Mouse (Mus musculus): Measurements from ENCODE around the gene Ptpru. TPM values are rescaled to one million over a fixed set of nuclear protein-coding genes. Genes with fewer than 3 reads are reported as not detected.

The Ptpru gene
- polyA plus RNA-seq, 1 experiment from 2014 or later, result 11.4 TPM

DNA sequence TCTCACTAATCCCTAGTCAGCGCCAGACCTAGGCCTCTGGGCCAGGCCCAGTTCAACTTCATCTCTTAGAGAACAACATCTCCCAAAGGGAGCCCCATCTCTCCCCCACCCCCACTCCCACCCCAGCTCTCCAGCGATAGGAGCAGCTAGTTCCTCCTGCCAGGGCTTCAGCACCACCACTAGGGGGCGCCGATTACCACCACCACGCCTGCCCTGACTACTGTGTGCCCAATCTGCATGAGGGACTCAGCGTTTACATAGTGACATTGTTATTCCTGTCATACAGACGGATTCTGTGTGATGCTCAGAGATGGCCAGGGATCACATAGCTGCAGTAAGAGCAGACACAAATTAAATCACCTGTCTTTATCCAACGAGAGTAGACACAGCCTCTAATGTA, 12.3 kb downstream of the Ptpru start:
- Histone ChIP-seq H3K4me3 (ENCODE audit: low read depth, low read length) (no peak overlapping the region), H3K9ac (ENCODE audit: low read length) (no peak overlapping the region), H3K9me3 (ENCODE audit: control insufficient read depth, low read length) (no peaks in the 10 kb centered on the region), H3K4me2 (no peak overlapping the region), H3K27ac (ENCODE audit: low read depth, low read length) (no peak overlapping the region), H3K36me3 (ENCODE audit: control insufficient read depth, insufficient read depth, low read length) (no peaks in the 10 kb centered on the region), H3K4me1 (ENCODE audit: control insufficient read depth, insufficient read depth, low read length) (peaks cover 28% of the 10 kb centered on the region), H3K27me3 (ENCODE audit: control insufficient read depth, insufficient read depth, low read length) (no peaks in the 10 kb centered on the region; the same call in 1 of the 2 replicates)
- DNase-seq (ENCODE audit: low spot score, missing footprints) (no peak), ATAC-seq (ENCODE audit: low FRiP score) (no peak)
- WGBS, result 46% methylated on average over 8 of the region's 8 CpGs

DNA sequence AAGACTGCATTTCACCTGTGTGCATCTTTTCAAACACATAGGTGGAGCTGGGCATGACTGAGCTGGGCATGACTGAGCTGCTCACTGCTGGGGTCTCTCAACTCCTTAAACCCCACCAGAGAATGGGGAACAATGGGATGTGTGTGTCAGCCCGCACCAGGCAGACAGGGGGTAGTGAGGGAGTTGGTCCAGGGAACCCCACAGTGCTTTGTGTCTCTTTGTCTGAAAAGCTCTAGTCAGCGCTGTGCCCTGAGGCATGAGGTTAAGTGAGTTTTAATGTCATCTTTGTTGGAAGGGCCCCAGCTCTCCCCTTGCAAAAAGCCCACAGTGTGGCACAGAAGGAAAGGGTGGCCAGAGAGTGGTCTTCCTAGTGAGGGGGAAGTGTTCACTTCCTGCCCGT, 13.1 kb downstream of the Ptpru start:
- H3K27me3 ChIP-seq (ENCODE audit: control insufficient read depth, insufficient read depth, low read length), result no peaks in the 10 kb centered on the region
- no peak overlapping the region for H3K4me3 ChIP-seq (ENCODE audit: low read depth, low read length)
- no peak overlapping the region for H3K27ac ChIP-seq (ENCODE audit: low read depth, low read length)
- no peaks in the 10 kb centered on the region for H3K36me3 ChIP-seq (ENCODE audit: control insufficient read depth, insufficient read depth, low read length)
- ATAC-seq (ENCODE audit: low FRiP score), result no peak
- DNase-seq (ENCODE audit: low spot score, missing footprints), result no peak
- no peaks in the 10 kb centered on the region for H3K9me3 ChIP-seq (ENCODE audit: control insufficient read depth, low read length)
- no peak overlapping the region for H3K4me2 ChIP-seq
- no peak overlapping the region for H3K9ac ChIP-seq (ENCODE audit: low read length)
- H3K4me1 ChIP-seq (ENCODE audit: control insufficient read depth, insufficient read depth, low read length), result peaks cover 33% of the 10 kb centered on the region
- 25% methylated on average over 3 of the region's 3 CpGs for WGBS

DNA sequence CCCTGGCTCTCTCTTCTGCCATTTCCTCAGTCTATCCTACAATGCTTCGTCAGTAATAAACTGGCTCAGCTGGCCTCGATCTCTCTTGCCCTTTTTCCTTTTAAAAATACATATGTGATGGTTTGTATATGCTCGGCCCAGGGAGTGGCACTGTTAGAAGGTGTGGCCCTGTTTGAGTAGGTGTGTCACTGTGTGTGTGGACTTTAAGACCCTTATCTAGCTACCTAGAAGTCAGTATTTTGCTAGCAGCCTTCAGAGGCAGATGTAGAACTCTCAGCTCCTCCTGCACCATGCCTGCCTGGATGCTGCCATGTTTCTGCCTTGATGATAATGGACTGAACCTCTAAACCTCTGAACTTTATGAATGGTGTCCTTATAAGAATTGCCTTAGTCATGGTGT, 15.5 kb downstream of the Ptpru start:
- no peak overlapping the region for H3K27ac ChIP-seq (ENCODE audit: low read depth, low read length)
- H3K4me3 ChIP-seq (ENCODE audit: low read depth, low read length), result no peak overlapping the region
- no peaks in the 10 kb centered on the region for H3K9me3 ChIP-seq (ENCODE audit: control insufficient read depth, low read length)
- no peaks in the 10 kb centered on the region for H3K36me3 ChIP-seq (ENCODE audit: control insufficient read depth, insufficient read depth, low read length)
- peaks cover 31% of the 10 kb centered on the region for H3K4me1 ChIP-seq (ENCODE audit: control insufficient read depth, insufficient read depth, low read length)
- DNase-seq (ENCODE audit: low spot score, missing footprints), result no peak
- 88% methylated on average over 3 of the region's 3 CpGs for WGBS
- ATAC-seq (ENCODE audit: low FRiP score), result no peak
- no peaks in the 10 kb centered on the region for H3K27me3 ChIP-seq (ENCODE audit: control insufficient read depth, insufficient read depth, low read length)
- no peak overlapping the region for H3K4me2 ChIP-seq
- H3K9ac ChIP-seq (ENCODE audit: low read length), result no peak overlapping the region

DNA sequence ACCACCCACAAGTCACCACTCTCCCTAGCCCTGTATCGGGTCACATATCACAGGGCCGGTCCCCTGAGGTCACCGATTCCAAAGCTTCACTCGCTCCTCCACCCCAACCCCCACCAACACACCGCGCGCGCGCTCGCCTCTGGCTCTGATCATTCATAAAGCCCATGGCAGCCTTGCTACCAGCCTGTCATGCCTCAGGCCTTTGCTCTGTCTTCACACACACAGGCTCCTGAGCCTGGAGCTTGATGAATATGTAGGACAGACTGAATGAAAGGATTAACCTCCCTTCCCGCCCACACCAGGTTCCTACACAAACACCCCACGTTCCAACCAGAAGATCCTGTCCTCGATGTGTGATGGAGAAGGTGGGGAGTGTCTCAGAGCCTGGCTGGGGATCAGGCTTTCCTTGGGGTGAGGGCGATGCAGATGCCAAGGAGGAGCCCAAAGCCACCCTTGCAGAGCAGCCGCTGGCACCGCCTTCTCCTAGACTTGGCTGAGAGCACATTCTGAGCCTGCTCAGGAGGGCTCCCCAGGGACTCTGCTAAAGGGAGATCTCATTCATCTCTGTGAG, 16.8 kb downstream of the Ptpru start:
- H3K9ac ChIP-seq (ENCODE audit: low read length), result no peak overlapping the region
- WGBS, result 17% methylated on average over 16 of the region's 16 CpGs
- no peak overlapping the region for H3K27ac ChIP-seq (ENCODE audit: low read depth, low read length)
- H3K27me3 ChIP-seq (ENCODE audit: control insufficient read depth, insufficient read depth, low read length), result no peaks in the 10 kb centered on the region
- DNase-seq (ENCODE audit: low spot score, missing footprints) (peak; percentile 92), ATAC-seq (ENCODE audit: low FRiP score) (peak; percentile 62)
- no peak overlapping the region for H3K4me3 ChIP-seq (ENCODE audit: low read depth, low read length)
- H3K9me3 ChIP-seq (ENCODE audit: control insufficient read depth, low read length), result no peaks in the 10 kb centered on the region
- H3K4me2 ChIP-seq, result peak overlapping the region; percentile 33
- no peaks in the 10 kb centered on the region for H3K36me3 ChIP-seq (ENCODE audit: control insufficient read depth, insufficient read depth, low read length)
- peaks cover 19% of the 10 kb centered on the region for H3K4me1 ChIP-seq (ENCODE audit: control insufficient read depth, insufficient read depth, low read length)

DNA sequence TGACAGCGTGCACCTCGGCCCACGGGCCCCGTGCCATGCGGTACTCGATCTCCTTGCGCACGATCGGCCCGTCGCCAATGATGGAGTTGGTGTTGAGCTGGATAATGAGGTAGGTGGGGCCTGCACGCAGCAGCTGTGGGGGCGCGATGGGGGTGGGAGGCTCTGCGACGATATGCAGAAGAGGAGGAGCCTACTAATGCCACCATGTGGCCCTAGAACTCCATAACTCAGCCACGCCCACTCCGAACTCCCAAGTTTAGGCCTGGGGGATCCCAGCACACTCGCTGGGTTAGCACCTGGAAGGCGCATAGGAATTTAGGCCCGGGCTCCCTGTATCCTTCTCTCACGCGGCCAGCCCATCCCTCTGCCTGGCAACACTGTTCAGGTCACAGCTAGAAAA, 19.2 kb downstream of the Ptpru start:
- Histone ChIP-seq H3K9me3 (ENCODE audit: control insufficient read depth, low read length) (no peaks in the 10 kb centered on the region), H3K4me3 (ENCODE audit: low read depth, low read length) (no peak overlapping the region), H3K36me3 (ENCODE audit: control insufficient read depth, insufficient read depth, low read length) (no peaks in the 10 kb centered on the region), H3K4me2 (no peak overlapping the region), H3K27me3 (ENCODE audit: control insufficient read depth, insufficient read depth, low read length) (no peaks in the 10 kb centered on the region), H3K4me1 (ENCODE audit: control insufficient read depth, insufficient read depth, low read length) (peaks cover 14% of the 10 kb centered on the region), H3K9ac (ENCODE audit: low read length) (no peak overlapping the region), H3K27ac (ENCODE audit: low read depth, low read length) (no peak overlapping the region)
- DNase-seq (ENCODE audit: low spot score, missing footprints), result no peak
- 54% methylated on average over 23 of the region's 23 CpGs for WGBS
- ATAC-seq (ENCODE audit: low FRiP score), result no peak

- DNase-seq (ENCODE audit: low spot score, missing footprints) (no peak), ATAC-seq (ENCODE audit: low FRiP score) (no peak)
- H3K9ac ChIP-seq (ENCODE audit: low read length), result no peak overlapping the region
- H3K4me2 ChIP-seq, result no peak overlapping the region
- H3K4me1 ChIP-seq (ENCODE audit: control insufficient read depth, insufficient read depth, low read length), result peaks cover 5% of the 10 kb centered on the region
- H3K36me3 ChIP-seq (ENCODE audit: control insufficient read depth, insufficient read depth, low read length), result no peaks in the 10 kb centered on the region
- no peak overlapping the region for H3K27ac ChIP-seq (ENCODE audit: low read depth, low read length)
- 81% methylated on average over 10 of the region's 10 CpGs for WGBS
- no peak overlapping the region for H3K4me3 ChIP-seq (ENCODE audit: low read depth, low read length)
- no peaks in the 10 kb centered on the region for H3K9me3 ChIP-seq (ENCODE audit: control insufficient read depth, low read length)
- no peaks in the 10 kb centered on the region for H3K27me3 ChIP-seq (ENCODE audit: control insufficient read depth, insufficient read depth, low read length)
Measured at GRCm38 (mm10) chr4:131815774-131816173, 22.3 kb downstream of the Ptpru start.

GRCm38 (mm10) chr4:131814869-131815268, 23.2 kb downstream of the Ptpru start:
- H3K9ac ChIP-seq (ENCODE audit: low read length), result no peak overlapping the region
- H3K27ac ChIP-seq (ENCODE audit: low read depth, low read length), result no peak overlapping the region
- H3K36me3 ChIP-seq (ENCODE audit: control insufficient read depth, insufficient read depth, low read length), result no peaks in the 10 kb centered on the region
- no peaks in the 10 kb centered on the region for H3K4me1 ChIP-seq (ENCODE audit: control insufficient read depth, insufficient read depth, low read length)
- WGBS, result 87% methylated on average over 10 of the region's 10 CpGs
- ATAC-seq (ENCODE audit: low FRiP score) (no peak), DNase-seq (ENCODE audit: low spot score, missing footprints) (no peak)
- no peaks in the 10 kb centered on the region for H3K27me3 ChIP-seq (ENCODE audit: control insufficient read depth, insufficient read depth, low read length)
- H3K4me3 ChIP-seq (ENCODE audit: low read depth, low read length), result no peak overlapping the region
- no peaks in the 10 kb centered on the region for H3K9me3 ChIP-seq (ENCODE audit: control insufficient read depth, low read length)
- H3K4me2 ChIP-seq, result no peak overlapping the region

- DNase-seq (ENCODE audit: low spot score, missing footprints) (no peak), ATAC-seq (ENCODE audit: low FRiP score) (no peak)
- Histone ChIP-seq H3K9ac (ENCODE audit: low read length) (no peak overlapping the region), H3K9me3 (ENCODE audit: control insufficient read depth, low read length) (no peaks in the 10 kb centered on the region), H3K36me3 (ENCODE audit: control insufficient read depth, insufficient read depth, low read length) (no peaks in the 10 kb centered on the region), H3K27me3 (ENCODE audit: control insufficient read depth, insufficient read depth, low read length) (no peaks in the 10 kb centered on the region), H3K27ac (ENCODE audit: low read depth, low read length) (no peak overlapping the region), H3K4me1 (ENCODE audit: control insufficient read depth, insufficient read depth, low read length) (no peaks in the 10 kb centered on the region), H3K4me3 (ENCODE audit: low read depth, low read length) (no peak overlapping the region), H3K4me2 (no peak overlapping the region)
- 88% methylated on average over 7 of the region's 7 CpGs for WGBS
Measured at GRCm38 (mm10) chr4:131813798-131814197, 24.3 kb downstream of the Ptpru start.

DNA sequence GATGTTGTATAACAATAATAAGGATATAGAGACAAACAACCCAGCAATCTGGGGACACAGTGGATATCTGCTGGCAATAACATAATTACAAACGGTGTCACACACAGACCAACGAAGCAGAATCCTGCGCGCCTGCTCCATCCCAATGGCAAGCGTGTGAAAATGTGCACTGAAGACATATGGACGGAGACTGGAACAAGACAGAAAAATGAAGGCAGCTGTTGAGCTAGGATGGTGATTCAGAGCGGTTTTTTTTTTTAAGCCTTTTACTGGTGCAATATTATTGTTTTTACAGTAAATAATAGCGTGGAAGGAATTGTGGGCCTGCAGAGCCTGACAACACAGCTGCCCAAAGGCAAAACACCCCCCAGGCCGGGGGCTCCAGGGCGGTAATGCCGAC, 25.6 kb downstream of the Ptpru start:
- 87% methylated on average over 11 of the region's 11 CpGs for WGBS
- no peak for ATAC-seq (ENCODE audit: low FRiP score)
- no peak overlapping the region for H3K9ac ChIP-seq (ENCODE audit: low read length)
- no peak overlapping the region for H3K4me2 ChIP-seq
- DNase-seq (ENCODE audit: low spot score, missing footprints), result no peak
- no peak overlapping the region for H3K27ac ChIP-seq (ENCODE audit: low read depth, low read length)
- H3K36me3 ChIP-seq (ENCODE audit: control insufficient read depth, insufficient read depth, low read length), result no peaks in the 10 kb centered on the region
- H3K9me3 ChIP-seq (ENCODE audit: control insufficient read depth, low read length), result no peaks in the 10 kb centered on the region
- no peaks in the 10 kb centered on the region for H3K27me3 ChIP-seq (ENCODE audit: control insufficient read depth, insufficient read depth, low read length)
- H3K4me3 ChIP-seq (ENCODE audit: low read depth, low read length), result no peak overlapping the region
- H3K4me1 ChIP-seq (ENCODE audit: control insufficient read depth, insufficient read depth, low read length), result no peaks in the 10 kb centered on the region
